Mouse (Mus musculus): ENCODE results near the gene Gm813. TPM values are rescaled to one million over a fixed set of nuclear protein-coding genes. Genes with fewer than 3 reads are reported as not detected.

The Gm813 gene
- total RNA-seq (2023) = not detected in 2 replicates

DNA sequence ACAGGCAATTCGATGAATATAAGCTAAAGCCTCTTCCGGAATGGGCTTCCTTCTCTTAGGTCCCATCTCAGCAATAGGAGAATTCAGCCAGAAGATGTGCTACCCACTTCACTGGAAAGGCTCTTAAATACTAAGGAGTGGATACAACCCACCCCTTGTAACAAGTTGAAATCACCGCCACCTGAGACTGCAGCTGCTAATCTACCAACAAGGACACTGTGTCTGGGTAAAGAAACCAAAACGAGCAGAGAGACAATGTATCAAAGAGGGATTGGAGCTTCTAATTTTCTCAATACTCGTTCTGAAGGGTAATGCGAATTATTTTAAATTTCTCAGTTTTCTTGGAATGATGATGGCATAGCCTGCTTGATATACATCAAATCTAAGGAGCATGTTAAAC lies at the start of gene Gm813:
Gene Gm813, minus strand, starts transcription at position 101 of the 400 bp plus-strand sequence.

DNA sequence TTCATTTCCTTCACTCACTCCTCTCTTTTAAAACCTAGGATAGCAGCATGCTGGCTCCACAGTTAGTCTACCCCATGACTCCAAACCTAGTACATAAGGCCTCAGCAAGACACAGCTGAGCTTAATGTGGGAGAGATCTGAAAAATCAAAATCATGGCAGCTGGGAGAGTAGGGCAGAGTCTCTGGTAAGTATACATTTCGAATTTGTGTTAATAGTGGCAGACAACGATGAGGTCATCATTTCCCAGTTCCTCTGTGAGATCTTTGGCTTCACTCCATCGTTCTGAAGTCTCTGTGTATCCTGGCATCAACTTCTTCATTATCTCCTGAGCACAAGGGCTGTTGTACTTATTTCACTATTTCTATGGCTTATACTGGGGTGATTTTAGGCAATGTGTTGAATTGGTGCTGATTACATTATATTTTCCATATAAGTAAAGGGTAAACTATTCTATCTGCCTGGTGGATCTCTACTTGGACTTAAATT lies 22.0 kb upstream of the Gm813 start, which contains the start of gene E330017A01Rik:
Gene E330017A01Rik, minus strand, starts transcription at position 51 of the 487 bp plus-strand sequence.

Other genes starting within 250 kb of the Gm813 start
- gene Dcbld2, start 208.5 kb downstream of the Gm813 start, total RNA-seq (2023) = 0.54 and 0.95 TPM in 2 replicates
- gene St3gal6, start 92.7 kb downstream of the Gm813 start, total RNA-seq (2023) = 143 and 173 TPM in 2 replicates
- not detected in 2 replicates for gene E330017A01Rik, start 21.8 kb upstream of the Gm813 start, total RNA-seq (2023)
- gene Cpox, start 53.3 kb upstream of the Gm813 start, total RNA-seq (2023) = 5.4 and 9.7 TPM in 2 replicates
- 0.25 and 0.95 TPM in 2 replicates for gene Gpr15, start 102.1 kb upstream of the Gm813 start, total RNA-seq (2023)
- gene Cldnd1, start 110.9 kb upstream of the Gm813 start, total RNA-seq (2023) = 29.3 and 30.6 TPM in 2 replicates
- gene Olfr172, start 146.2 kb upstream of the Gm813 start, total RNA-seq (2023) = not detected in 2 replicates
- gene Olfr173, start 183.3 kb upstream of the Gm813 start, total RNA-seq (2023) = not detected in 2 replicates
- not detected in 2 replicates for gene Olfr175-ps1, start 209.8 kb upstream of the Gm813 start, total RNA-seq (2023)

Measured in neutrophil, adult 65 days (primary cell).